Mouse (Mus musculus) embryonic facial prominence, embryonic 10.5 days (tissue): ENCODE measurements around the gene Tnfrsf23. TPM values are rescaled to one million over a fixed set of nuclear protein-coding genes. Genes with fewer than 3 reads are reported as not detected.
A peak's percentile ranks its signal among the peaks of the same experiment; 100 is the strongest.

Experiments used
- DNase-seq: peaks from one replicate; pipeline ENCODE4 v3.0.0-alpha.2; 2017; ENCODE audit warnings: low spot score
- H3K27ac ChIP-seq: fragments of 300-500 bp; sonication (generic); replicated peaks from 2 replicates; pipeline ENCODE4 v1.5.1; 2016; ENCODE audit warnings: mild to moderate bottlenecking
- H3K27me3 ChIP-seq: fragments of 300-500 bp; sonication (generic); replicated peaks from 2 replicates; pipeline ENCODE4 v1.6.1; 2016; ENCODE audit warnings: low read depth, mild to moderate bottlenecking; ENCODE audit not compliant: poor library complexity, severe bottlenecking
- H3K36me3 ChIP-seq: fragments of 300-500 bp; sonication (generic); replicated peaks from 2 replicates; pipeline ENCODE4 v1.6.1; 2016; ENCODE audit warnings: mild to moderate bottlenecking, moderate library complexity
- H3K4me1 ChIP-seq: fragments of 300-500 bp; sonication (generic); 2 replicates; pipeline ENCODE4 v1.6.1; 2016
- H3K4me3 ChIP-seq: fragments of 300-500 bp; sonication (generic); 2 replicates; pipeline ENCODE4 v1.5.1; 2016; ENCODE audit warnings: mild to moderate bottlenecking, moderate library complexity
- H3K9me3 ChIP-seq: fragments of 300-500 bp; sonication (generic); 2 replicates; pipeline ENCODE4 v1.6.1; 2016; ENCODE audit warnings: mild to moderate bottlenecking
- WGBS: fragments of 180-500 bp; shearing (Covaris S2); methylation state at CpG from one replicate; pipeline ENCODE4 v1.1.7; 2016; 5-methylcytosine and 5-hydroxymethylcytosine counted together
- polyA plus RNA-seq: library from polyadenylated mRNA; unstranded; fragments of >200 nt; fragmentation: Nextera tagmentation; extraction: Ambion mirVana; gene quantifications from 2 replicates; pipeline ENCODE4 v1.2.1, GENCODE M21; 2016

Gene Tnfrsf23
- 0.35 and 0.65 TPM in 2 replicates for polyA plus RNA-seq

- Histone ChIP-seq H3K36me3 (peaks cover 23% of the 10 kb centered on the region; the same call in 1 of the 2 replicates), H3K9me3 (no peaks in the 10 kb centered on the region), H3K27me3 (peaks cover 18% of the 10 kb centered on the region), H3K4me3 (peak within 1 kb of the TSS; percentile 53), H3K4me1 (peaks cover 6% of the 10 kb centered on the region; the same call in 1 of the 2 replicates), H3K27ac (no peak within 1 kb of the TSS)
- DNase-seq, result peak; percentile 71
- 4% methylated on average over 35 of the region's 35 CpGs for WGBS
Measured at GRCm38 (mm10) chr7:143685359-143686067, at the start of gene Tnfrsf23. Tnfrsf23 (minus strand) TSS chr7:143685872.

DNA sequence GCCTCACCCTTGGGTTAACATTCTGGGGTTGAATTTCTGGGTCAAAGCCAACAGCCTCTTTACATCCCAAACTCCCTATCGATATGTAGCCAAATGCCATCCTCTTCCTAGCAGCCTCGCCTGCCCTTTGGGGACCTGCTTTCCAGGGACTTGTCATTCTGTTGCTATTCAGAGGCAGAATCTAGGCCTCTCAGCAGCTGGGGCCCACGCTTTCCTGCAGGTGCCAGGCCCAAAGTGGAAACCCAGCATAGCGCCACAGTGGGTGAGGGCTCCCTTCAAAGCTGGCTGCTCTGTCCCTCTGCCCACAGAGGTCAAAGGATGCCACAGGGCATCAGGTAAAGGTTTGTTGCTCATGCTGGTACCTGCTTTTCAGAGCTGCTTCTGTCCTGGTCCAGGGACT is 48.1 kb upstream of the Tnfrsf23 start:
- Histone ChIP-seq H3K9me3 (no peaks in the 10 kb centered on the region), H3K4me1 (peaks cover 15% of the 10 kb centered on the region), H3K27ac (no peak overlapping the region), H3K4me3 (no peak overlapping the region), H3K36me3 (no peaks in the 10 kb centered on the region), H3K27me3 (peaks cover 2% of the 10 kb centered on the region; the same call in 1 of the 2 replicates)
- 89% methylated on average over 4 of the region's 4 CpGs for WGBS
- DNase-seq, result no peak

DNA sequence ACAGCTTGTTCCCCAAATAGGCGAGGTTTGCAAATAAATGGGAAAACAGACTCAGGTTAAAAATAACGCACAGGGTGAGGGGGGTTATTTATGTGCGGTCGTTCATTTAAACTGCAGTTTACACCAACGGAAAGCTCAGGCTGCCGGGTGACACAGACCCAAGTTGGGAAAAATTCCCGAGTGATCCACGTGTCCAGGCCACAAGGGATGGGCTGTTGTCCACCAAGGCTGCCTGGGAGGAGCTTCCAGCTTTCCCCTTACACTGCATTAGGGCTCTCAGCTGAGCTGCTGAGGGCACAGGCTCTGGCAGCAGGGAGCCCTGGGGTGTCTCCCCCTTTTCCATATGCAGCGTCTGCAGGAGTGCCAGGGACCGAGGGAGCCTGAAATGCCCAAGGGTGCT is 44.2 kb upstream of the Tnfrsf23 start:
- Histone ChIP-seq H3K27ac (no peak overlapping the region), H3K36me3 (no peaks in the 10 kb centered on the region), H3K4me1 (peaks cover 7% of the 10 kb centered on the region; the same call in 1 of the 2 replicates), H3K4me3 (no peak overlapping the region), H3K9me3 (no peaks in the 10 kb centered on the region), H3K27me3 (no peaks in the 10 kb centered on the region)
- 85% methylated on average over 10 of the region's 10 CpGs for WGBS
- DNase-seq, result no peak

GRCm38 (mm10) chr7:143726396-143726795 is 40.7 kb upstream of the Tnfrsf23 start:
- H3K4me3 ChIP-seq, result no peak overlapping the region
- H3K9me3 ChIP-seq, result no peaks in the 10 kb centered on the region
- no peaks in the 10 kb centered on the region for H3K27me3 ChIP-seq
- DNase-seq, result no peak
- no peaks in the 10 kb centered on the region for H3K36me3 ChIP-seq
- peaks cover 20% of the 10 kb centered on the region; the same call in 1 of the 2 replicates for H3K4me1 ChIP-seq
- no peak overlapping the region for H3K27ac ChIP-seq
- 80% methylated on average over 4 of the region's 4 CpGs for WGBS

- WGBS, result 80% methylated on average over 4 of the region's 4 CpGs
- no peaks in the 10 kb centered on the region for H3K9me3 ChIP-seq
Measured at GRCm38 (mm10) chr7:143723841-143724240, 38.2 kb upstream of the Tnfrsf23 start.

GRCm38 (mm10) chr7:143722646-143723045 is 37.0 kb upstream of the Tnfrsf23 start:
- no peaks in the 10 kb centered on the region for H3K36me3 ChIP-seq
- DNase-seq, result no peak
- 89% methylated on average over 5 of the region's 5 CpGs for WGBS
- no peak overlapping the region for H3K4me3 ChIP-seq
- H3K9me3 ChIP-seq, result no peaks in the 10 kb centered on the region
- no peaks in the 10 kb centered on the region for H3K27me3 ChIP-seq
- H3K27ac ChIP-seq, result no peak overlapping the region
- H3K4me1 ChIP-seq, result peaks cover 27% of the 10 kb centered on the region

More at GRCm38 (mm10) chr7:143723841-143724240, 38.2 kb upstream of the Tnfrsf23 start:
- Histone ChIP-seq H3K4me3 (no peak overlapping the region), H3K27me3 (no peaks in the 10 kb centered on the region), H3K27ac (no peak overlapping the region), H3K36me3 (no peaks in the 10 kb centered on the region), H3K4me1 (peaks cover 23% of the 10 kb centered on the region)
- no peak for DNase-seq

- Histone ChIP-seq H3K4me1 (peaks cover 15% of the 10 kb centered on the region), H3K4me3 (no peak overlapping the region), H3K9me3 (no peaks in the 10 kb centered on the region), H3K27ac (no peak overlapping the region), H3K36me3 (peaks cover 16% of the 10 kb centered on the region; the same call in 1 of the 2 replicates), H3K27me3 (no peaks in the 10 kb centered on the region)
- 82% methylated on average over 1 of the region's 1 CpGs for WGBS
- DNase-seq, result no peak
Measured at GRCm38 (mm10) chr7:143717811-143718210, 32.1 kb upstream of the Tnfrsf23 start.

DNA sequence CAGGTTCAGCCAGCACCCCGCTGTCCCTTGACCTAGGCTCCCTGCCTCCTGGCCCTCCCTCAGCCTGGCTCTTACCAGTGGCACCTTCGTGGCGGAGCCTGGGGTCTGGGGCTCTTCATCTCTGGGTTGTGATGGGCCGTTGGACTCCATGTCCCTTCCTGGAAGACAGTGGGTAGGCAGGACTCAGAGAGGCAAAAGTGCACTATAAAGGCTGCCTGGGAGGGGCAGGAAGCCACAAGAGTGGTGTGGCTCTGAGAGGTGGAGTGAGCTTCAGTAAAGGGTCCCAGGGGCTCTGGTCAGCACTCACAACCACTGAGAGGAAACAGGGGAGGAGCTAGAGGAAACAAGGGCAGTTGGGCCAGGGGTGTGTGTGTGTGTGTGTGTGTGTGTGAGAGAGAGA is 27.7 kb upstream of the Tnfrsf23 start:
- H3K27ac ChIP-seq, result no peak overlapping the region
- H3K4me3 ChIP-seq, result no peak overlapping the region
- no peaks in the 10 kb centered on the region for H3K27me3 ChIP-seq
- peaks cover 29% of the 10 kb centered on the region for H3K36me3 ChIP-seq
- DNase-seq, result no peak
- no peaks in the 10 kb centered on the region for H3K9me3 ChIP-seq
- H3K4me1 ChIP-seq, result peaks cover 14% of the 10 kb centered on the region
- WGBS, result 81% methylated on average over 4 of the region's 4 CpGs

DNA sequence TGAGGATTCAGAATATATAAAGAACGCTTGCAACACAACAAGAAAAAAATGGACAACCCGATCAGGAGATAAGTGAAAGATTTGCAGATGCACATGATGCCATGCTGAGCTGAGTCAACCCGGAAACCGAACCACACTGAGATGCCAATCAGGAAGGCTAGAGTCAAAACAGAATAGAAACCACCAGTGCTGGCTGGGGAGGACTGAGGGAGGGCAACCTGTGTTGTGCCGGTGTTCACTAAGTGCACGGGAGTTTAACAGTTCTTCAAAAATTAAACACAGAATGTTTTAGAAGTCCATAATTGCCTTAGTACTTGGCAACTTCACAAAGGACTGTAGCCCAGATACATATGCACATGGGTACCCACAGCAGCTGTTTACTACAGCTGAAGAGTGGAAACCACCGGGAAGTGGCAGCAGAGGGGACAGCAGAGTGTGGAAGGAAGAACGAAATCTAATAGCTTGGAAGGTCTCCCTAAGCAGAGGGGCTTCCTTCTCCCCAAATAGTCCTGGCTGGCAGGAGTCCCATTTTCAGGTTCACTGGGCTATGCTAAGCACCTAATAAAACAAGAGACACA is 27.2 kb upstream of the Tnfrsf23 start:
- H3K4me3 ChIP-seq, result no peak overlapping the region
- 91% methylated on average over 8 of the region's 8 CpGs for WGBS
- H3K27ac ChIP-seq, result no peak overlapping the region
- DNase-seq, result no peak
- peaks cover 11% of the 10 kb centered on the region for H3K4me1 ChIP-seq
- peaks cover 34% of the 10 kb centered on the region for H3K36me3 ChIP-seq
- no peaks in the 10 kb centered on the region for H3K9me3 ChIP-seq
- H3K27me3 ChIP-seq, result no peaks in the 10 kb centered on the region

DNA sequence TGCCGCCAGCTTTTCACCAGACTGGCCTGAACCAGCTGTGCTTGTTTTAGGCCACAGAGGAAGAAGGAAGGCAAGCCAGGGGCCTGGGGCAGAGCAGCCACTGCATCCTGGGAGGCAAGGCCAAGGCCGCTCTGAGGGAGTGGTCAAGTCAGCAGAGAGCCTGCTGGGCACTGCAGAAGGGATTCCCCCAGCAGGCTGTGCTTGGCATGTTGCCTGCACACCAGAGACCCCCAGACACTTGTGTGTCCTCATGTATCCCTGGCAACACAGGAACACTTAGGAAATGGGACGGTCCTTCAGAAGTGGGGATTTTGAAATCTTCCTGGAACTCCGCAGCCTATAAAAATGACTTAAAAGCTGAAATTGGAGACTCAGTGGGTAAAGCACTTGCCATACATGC is 26.4 kb upstream of the Tnfrsf23 start:
- H3K4me3 ChIP-seq, result no peak overlapping the region
- peaks cover 8% of the 10 kb centered on the region; the same call in 1 of the 2 replicates for H3K4me1 ChIP-seq
- no peak overlapping the region for H3K27ac ChIP-seq
- no peak for DNase-seq
- WGBS, result 82% methylated on average over 4 of the region's 4 CpGs
- H3K36me3 ChIP-seq, result peaks cover 34% of the 10 kb centered on the region
- H3K27me3 ChIP-seq, result no peaks in the 10 kb centered on the region
- no peaks in the 10 kb centered on the region for H3K9me3 ChIP-seq

GRCm38 (mm10) chr7:143711381-143711780 is 25.7 kb upstream of the Tnfrsf23 start:
- no peaks in the 10 kb centered on the region for H3K27me3 ChIP-seq
- no peak for DNase-seq
- 0 out of 2 replicates have a peak overlapping the region, but pooled peaks have one; percentile 26 for H3K27ac ChIP-seq
- no peak overlapping the region for H3K4me3 ChIP-seq
- no peaks in the 10 kb centered on the region for H3K9me3 ChIP-seq
- H3K36me3 ChIP-seq, result peaks cover 34% of the 10 kb centered on the region
- WGBS, result 74% methylated on average over 7 of the region's 7 CpGs
- H3K4me1 ChIP-seq, result peaks cover 8% of the 10 kb centered on the region; the same call in 1 of the 2 replicates

DNA sequence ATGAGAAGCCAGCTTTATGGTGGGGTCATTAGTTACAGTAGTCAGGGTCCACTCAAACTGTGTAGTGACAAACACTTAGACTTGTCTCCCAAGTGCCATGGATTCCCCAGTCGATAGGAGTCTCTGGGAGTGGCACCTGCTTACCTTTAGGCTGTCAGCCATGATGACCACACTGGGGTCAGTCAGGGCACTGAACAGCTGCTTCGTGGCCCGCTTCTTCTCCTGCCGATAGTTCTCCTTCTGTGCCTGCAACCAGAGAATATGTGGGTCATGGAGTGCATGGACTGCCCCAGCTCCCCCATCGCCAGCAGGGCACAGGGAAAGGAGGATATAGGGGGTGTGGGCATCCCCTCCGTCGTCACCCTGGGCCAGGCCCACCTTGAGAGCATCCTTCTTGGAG is 23.7 kb upstream of the Tnfrsf23 start:
- peaks cover 8% of the 10 kb centered on the region; the same call in 1 of the 2 replicates for H3K4me1 ChIP-seq
- H3K4me3 ChIP-seq, result no peak overlapping the region
- WGBS, result 92% methylated on average over 7 of the region's 7 CpGs
- DNase-seq, result no peak
- H3K27ac ChIP-seq, result no peak overlapping the region
- H3K27me3 ChIP-seq, result no peaks in the 10 kb centered on the region
- no peaks in the 10 kb centered on the region for H3K9me3 ChIP-seq
- peaks cover 23% of the 10 kb centered on the region for H3K36me3 ChIP-seq
